Mouse (Mus musculus) heart, adult 18-20 months (tissue): ENCODE measurements around the gene Acaca. TPM values are rescaled to one million over a fixed set of nuclear protein-coding genes. Genes with fewer than 3 reads are reported as not detected.
A peak's percentile ranks its signal among the peaks of the same experiment; 100 is the strongest.

Experiments used
- DNase-seq, 2 experiments: peaks; one replicate each; pipeline ENCODE4 v3.0.0; 2021 to 2022; ENCODE audit warnings: mixed read lengths in 1 of 2
- total RNA-seq, 2 experiments: library from RNA; stranded (reverse); gene quantifications; 2 replicates each; pipeline ENCODE4 v1.2.3; 2021

Acaca gene
- total RNA-seq, 2 experiments from 2014 or later, result 22.9 to 70.7 TPM

GRCm38 (mm10) chr11:84146081-84146480 lies 16.6 kb downstream of the Acaca start:
- no peak for DNase-seq

- DNase-seq, result no peak
These were observed 21.4 kb downstream of the Acaca start for GRCm38 (mm10) chr11:84150884-84151283.

GRCm38 (mm10) chr11:84156535-84157262 lies 27.2 kb downstream of the Acaca start:
- DNase-seq, result no peak

GRCm38 (mm10) chr11:84164123-84164522 lies 34.7 kb downstream of the Acaca start:
- DNase-seq, result no peak

GRCm38 (mm10) chr11:84164561-84164960 lies 35.1 kb downstream of the Acaca start:
- DNase-seq, result no peak

- no peak for DNase-seq
These were observed 37.6 kb downstream of the Acaca start, which contains the start of gene Gm11437 for GRCm38 (mm10) chr11:84167046-84167526. Gm11437 (minus strand) TSS chr11:84167476.

GRCm38 (mm10) chr11:84168701-84169288 lies 39.3 kb downstream of the Acaca start:
- peak; percentile 32 to 45 for DNase-seq

GRCm38 (mm10) chr11:84172539-84173435 lies 43.3 kb downstream of the Acaca start:
- DNase-seq, result peak in 1 of 2 experiments; percentile 10

GRCm38 (mm10) chr11:84178571-84178970 lies 49.1 kb downstream of the Acaca start:
- no peak for DNase-seq

GRCm38 (mm10) chr11:84179226-84179953 lies 49.9 kb downstream of the Acaca start:
- peak; percentile 95 to 98 for DNase-seq

GRCm38 (mm10) chr11:84179954-84180598 lies 50.6 kb downstream of the Acaca start:
- DNase-seq, result peak; percentile 68 to 80

GRCm38 (mm10) chr11:84181286-84181685 lies 51.8 kb downstream of the Acaca start:
- no peak for DNase-seq

GRCm38 (mm10) chr11:84188530-84188929 lies 59.1 kb downstream of the Acaca start:
- no peak for DNase-seq

- DNase-seq, result no peak
These were observed 61.2 kb downstream of the Acaca start for GRCm38 (mm10) chr11:84190581-84191233.

GRCm38 (mm10) chr11:84193249-84193648 lies 63.8 kb downstream of the Acaca start:
- DNase-seq, result no peak

GRCm38 (mm10) chr11:84194751-84195150 lies 65.3 kb downstream of the Acaca start:
- DNase-seq, result no peak

- DNase-seq, result peak; percentile 63 to 69
These were observed 68.3 kb downstream of the Acaca start for GRCm38 (mm10) chr11:84197607-84198402.

- DNase-seq, result no peak
These were observed 76.3 kb downstream of the Acaca start for GRCm38 (mm10) chr11:84205776-84206175.

GRCm38 (mm10) chr11:84210876-84211275 lies 81.4 kb downstream of the Acaca start:
- DNase-seq, result no peak

- no peak for DNase-seq
These were observed 89.5 kb downstream of the Acaca start for GRCm38 (mm10) chr11:84218951-84219350.
